Comparison of ENCODE assay signal across 17 mouse cellular contexts in the genomic region with DNA sequence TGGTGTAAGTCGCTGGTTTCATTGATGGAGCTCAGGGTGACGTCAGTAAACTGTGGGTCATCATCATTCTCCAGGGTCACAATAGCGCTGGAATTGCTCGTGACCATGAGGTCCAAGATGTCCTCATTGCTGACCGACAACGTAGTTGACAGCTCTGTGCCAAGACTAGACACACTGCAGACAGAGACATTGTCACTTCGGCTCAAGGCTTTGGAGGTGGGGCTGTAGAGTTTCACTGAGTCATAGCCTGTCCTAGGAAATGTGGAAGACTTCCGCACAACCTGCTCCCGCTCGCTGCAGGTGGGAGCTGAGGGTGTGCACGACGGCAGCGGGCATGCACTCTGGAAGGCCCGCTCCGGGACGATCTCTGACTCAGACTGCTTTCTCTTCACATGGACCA.
"Had no signal": no experiment of that assay in that cellular context is flagged by ENCODE, and none has a peak within 500 bp of the region (broad histone marks: within the 10 kb centered on the region; RNA-seq: fewer than 3 reads in every experiment).

No protein-coding gene starts in this region.

- H3K4me2 ChIP-seq: kidney, embryonic 15.5 days; limb, embryonic 12.5 days; liver, embryonic 15.5 days; midbrain, embryonic 12.5 days; neural tube, embryonic 13.5 days had no signal

- H3K27ac ChIP-seq: kidney, embryonic 15.5 days; limb, embryonic 12.5 days; liver, embryonic 15.5 days; midbrain, embryonic 12.5 days; neural tube, embryonic 13.5 days had no signal

- ATAC-seq: lung, postnatal 0 days; midbrain, embryonic 16.5 days had no signal

- H3K4me1 ChIP-seq: midbrain, embryonic 12.5 days had no signal

- DNase-seq: layer of hippocampus, adult 9-11 months; layer of hippocampus, postnatal 36 days; liver; lung, adult 2 months; lung, postnatal 4 days; retina, postnatal 1 day; right cerebral cortex, postnatal 4 days; spleen, adult 18-20 months; thymus, adult 18-20 months; thymus, postnatal 14 days had no signal

- H3K4me3 ChIP-seq: kidney, embryonic 15.5 days; limb, embryonic 12.5 days; liver, embryonic 15.5 days; midbrain, embryonic 12.5 days; neural tube, embryonic 13.5 days had no signal

- H3K9ac ChIP-seq: kidney, embryonic 15.5 days; limb, embryonic 12.5 days; liver, embryonic 15.5 days; midbrain, embryonic 12.5 days; neural tube, embryonic 13.5 days had no signal

- H3K9me3 ChIP-seq: kidney, embryonic 15.5 days; limb, embryonic 12.5 days; liver, embryonic 15.5 days; midbrain, embryonic 12.5 days; neural tube, embryonic 13.5 days had no signal

- H3K27me3 ChIP-seq: kidney, embryonic 15.5 days; limb, embryonic 12.5 days; liver, embryonic 15.5 days; midbrain, embryonic 12.5 days; neural tube, embryonic 13.5 days had no signal
